Mouse (Mus musculus): ENCODE measurements around the gene Rbfox1. TPM values are rescaled to one million over a fixed set of nuclear protein-coding genes. Genes with fewer than 3 reads are reported as not detected.

The Rbfox1 gene
- polyA plus RNA-seq, 1 experiment from 2014 or later: 4.6 TPM

DNA sequence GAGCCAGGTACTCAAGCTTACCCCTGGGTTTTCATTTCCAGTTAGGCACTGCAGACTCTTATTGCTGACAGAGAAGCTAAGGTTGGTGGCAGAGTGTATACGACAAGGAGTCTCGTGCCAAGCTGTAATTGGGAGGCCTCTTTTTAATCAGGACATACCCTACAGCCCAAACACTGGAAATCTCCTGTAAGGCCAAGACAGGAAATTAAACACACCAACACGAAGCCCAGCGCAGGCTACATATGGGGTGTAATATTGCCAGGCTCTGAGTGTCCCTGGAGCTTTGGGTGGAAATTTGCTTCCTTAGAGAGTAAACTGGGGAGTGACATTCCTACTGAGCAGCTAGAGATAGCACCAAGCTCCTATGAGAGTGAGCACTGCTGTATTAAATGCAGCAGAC, 279.3 kb downstream of the Rbfox1 start:
- 82% methylated on average over 4 of the region's 4 CpGs for WGBS
- Histone ChIP-seq H3K27me3 (ENCODE audit: control insufficient read depth, insufficient read depth, low read length) (no peaks in the 10 kb centered on the region), H3K9ac (ENCODE audit: low read length) (no peak overlapping the region), H3K4me2 (ENCODE audit: low read depth, low read length, severe bottlenecking) (no peak overlapping the region), H3K27ac (ENCODE audit: low read depth, low read length) (no peak overlapping the region), H3K4me1 (replicated peaks; ENCODE audit: control insufficient read depth, insufficient read depth, low read length) (no peaks in the 10 kb centered on the region), H3K36me3 (ENCODE audit: control insufficient read depth, insufficient read depth, low read length) (no peaks in the 10 kb centered on the region), H3K4me3 (ENCODE audit: low read depth, low read length) (no peak overlapping the region), H3K9me3 (ENCODE audit: control insufficient read depth, low read length) (no peaks in the 10 kb centered on the region)
- DNase-seq (ENCODE audit: low spot score) (no peak), ATAC-seq (replicated peaks; ENCODE audit: low FRiP score) (no peak)

GRCm38 (mm10) chr16:6169346-6169745, 284.2 kb downstream of the Rbfox1 start:
- no peak overlapping the region for H3K9ac ChIP-seq (ENCODE audit: low read length)
- H3K4me1 ChIP-seq (replicated peaks; ENCODE audit: control insufficient read depth, insufficient read depth, low read length): no peaks in the 10 kb centered on the region
- 91% methylated on average over 5 of the region's 5 CpGs for WGBS
- no peaks in the 10 kb centered on the region for H3K27me3 ChIP-seq (ENCODE audit: control insufficient read depth, insufficient read depth, low read length)
- no peaks in the 10 kb centered on the region for H3K9me3 ChIP-seq (ENCODE audit: control insufficient read depth, low read length)
- no peak overlapping the region for H3K27ac ChIP-seq (ENCODE audit: low read depth, low read length)
- no peak for DNase-seq (ENCODE audit: low spot score)
- no peak for ATAC-seq (replicated peaks; ENCODE audit: low FRiP score)
- no peak overlapping the region for H3K4me3 ChIP-seq (ENCODE audit: low read depth, low read length)
- H3K4me2 ChIP-seq (ENCODE audit: low read depth, low read length, severe bottlenecking): no peak overlapping the region
- no peaks in the 10 kb centered on the region for H3K36me3 ChIP-seq (ENCODE audit: control insufficient read depth, insufficient read depth, low read length)

DNA sequence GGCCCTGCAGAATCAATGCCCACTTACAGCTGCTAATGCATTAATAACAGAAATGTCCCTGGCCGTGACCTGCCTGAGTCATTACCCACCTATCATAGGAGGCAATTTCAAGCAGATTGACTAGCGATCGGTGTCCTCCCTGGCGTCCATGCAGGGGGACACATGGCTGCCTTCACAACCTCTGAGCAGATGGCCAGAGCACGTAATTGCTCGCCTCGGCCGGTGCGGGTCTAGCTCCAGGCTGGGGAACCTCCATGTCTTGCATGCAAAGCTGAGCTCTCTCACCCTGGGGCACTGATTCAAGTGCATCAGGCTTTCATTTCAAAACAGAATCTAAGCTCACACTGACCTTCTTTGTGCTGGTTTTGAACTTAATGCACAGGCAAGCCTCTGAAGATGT, 295.7 kb downstream of the Rbfox1 start:
- ATAC-seq (replicated peaks; ENCODE audit: low FRiP score) (no peak), DNase-seq (ENCODE audit: low spot score) (no peak)
- H3K36me3 ChIP-seq (ENCODE audit: control insufficient read depth, insufficient read depth, low read length): no peaks in the 10 kb centered on the region
- H3K4me3 ChIP-seq (ENCODE audit: low read depth, low read length): no peak overlapping the region
- H3K4me1 ChIP-seq (replicated peaks; ENCODE audit: control insufficient read depth, insufficient read depth, low read length): no peaks in the 10 kb centered on the region
- no peak overlapping the region for H3K9ac ChIP-seq (ENCODE audit: low read length)
- 89% methylated on average over 9 of the region's 9 CpGs for WGBS
- no peak overlapping the region for H3K27ac ChIP-seq (ENCODE audit: low read depth, low read length)
- no peaks in the 10 kb centered on the region for H3K27me3 ChIP-seq (ENCODE audit: control insufficient read depth, insufficient read depth, low read length)
- no peaks in the 10 kb centered on the region for H3K9me3 ChIP-seq (ENCODE audit: control insufficient read depth, low read length)
- H3K4me2 ChIP-seq (ENCODE audit: low read depth, low read length, severe bottlenecking): no peak overlapping the region

GRCm38 (mm10) chr16:6182329-6182728, 297.2 kb downstream of the Rbfox1 start:
- H3K4me1 ChIP-seq (replicated peaks; ENCODE audit: control insufficient read depth, insufficient read depth, low read length): no peaks in the 10 kb centered on the region
- no peak for DNase-seq (ENCODE audit: low spot score)
- no peaks in the 10 kb centered on the region for H3K9me3 ChIP-seq (ENCODE audit: control insufficient read depth, low read length)
- no peak overlapping the region for H3K4me2 ChIP-seq (ENCODE audit: low read depth, low read length, severe bottlenecking)
- no peaks in the 10 kb centered on the region for H3K27me3 ChIP-seq (ENCODE audit: control insufficient read depth, insufficient read depth, low read length)
- ATAC-seq (replicated peaks; ENCODE audit: low FRiP score): no peak
- no peak overlapping the region for H3K4me3 ChIP-seq (ENCODE audit: low read depth, low read length)
- H3K9ac ChIP-seq (ENCODE audit: low read length): no peak overlapping the region
- no peak overlapping the region for H3K27ac ChIP-seq (ENCODE audit: low read depth, low read length)
- no peaks in the 10 kb centered on the region for H3K36me3 ChIP-seq (ENCODE audit: control insufficient read depth, insufficient read depth, low read length)

- Histone ChIP-seq H3K27ac (ENCODE audit: low read depth, low read length) (no peak overlapping the region), H3K4me1 (replicated peaks; ENCODE audit: control insufficient read depth, insufficient read depth, low read length) (no peaks in the 10 kb centered on the region), H3K9ac (ENCODE audit: low read length) (no peak overlapping the region), H3K36me3 (ENCODE audit: control insufficient read depth, insufficient read depth, low read length) (no peaks in the 10 kb centered on the region), H3K4me3 (ENCODE audit: low read depth, low read length) (no peak overlapping the region), H3K4me2 (ENCODE audit: low read depth, low read length, severe bottlenecking) (no peak overlapping the region), H3K9me3 (ENCODE audit: control insufficient read depth, low read length) (no peaks in the 10 kb centered on the region), H3K27me3 (ENCODE audit: control insufficient read depth, insufficient read depth, low read length) (no peaks in the 10 kb centered on the region)
- ATAC-seq (replicated peaks; ENCODE audit: low FRiP score) (no peak), DNase-seq (ENCODE audit: low spot score) (no peak)
- WGBS: 77% methylated on average over 2 of the region's 2 CpGs
Observed at GRCm38 (mm10) chr16:6192358-6192757, 307.2 kb downstream of the Rbfox1 start.

DNA sequence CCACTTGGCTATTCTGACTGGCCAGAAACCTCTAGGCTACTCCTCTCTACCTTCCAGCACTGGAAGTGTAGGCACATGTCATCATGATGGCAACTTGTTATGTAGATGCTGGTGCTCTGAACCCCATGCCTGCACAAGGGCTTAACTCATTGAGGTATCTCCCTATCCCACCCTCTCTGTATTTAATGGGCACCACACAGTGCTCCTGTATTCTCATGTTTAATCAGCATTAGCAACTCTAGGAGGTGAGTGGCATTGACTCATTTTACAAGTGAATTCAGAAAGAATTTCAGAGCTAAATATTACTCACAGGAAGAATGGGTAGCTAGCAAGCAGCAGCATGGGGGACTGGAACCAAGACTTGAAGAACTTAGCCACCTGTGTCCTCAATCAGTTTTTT, 321.3 kb downstream of the Rbfox1 start:
- ATAC-seq (replicated peaks; ENCODE audit: low FRiP score) (no peak), DNase-seq (ENCODE audit: low spot score) (no peak)
- no peak overlapping the region for H3K9ac ChIP-seq (ENCODE audit: low read length)
- no peaks in the 10 kb centered on the region for H3K36me3 ChIP-seq (ENCODE audit: control insufficient read depth, insufficient read depth, low read length)
- H3K4me3 ChIP-seq (ENCODE audit: low read depth, low read length): no peak overlapping the region
- H3K4me2 ChIP-seq (ENCODE audit: low read depth, low read length, severe bottlenecking): no peak overlapping the region
- no peaks in the 10 kb centered on the region for H3K9me3 ChIP-seq (ENCODE audit: control insufficient read depth, low read length)
- H3K27me3 ChIP-seq (ENCODE audit: control insufficient read depth, insufficient read depth, low read length): no peaks in the 10 kb centered on the region
- no peak overlapping the region for H3K27ac ChIP-seq (ENCODE audit: low read depth, low read length)
- H3K4me1 ChIP-seq (replicated peaks; ENCODE audit: control insufficient read depth, insufficient read depth, low read length): no peaks in the 10 kb centered on the region

GRCm38 (mm10) chr16:6212916-6213315, 327.8 kb downstream of the Rbfox1 start:
- no peak for ATAC-seq (replicated peaks; ENCODE audit: low FRiP score)
- H3K27ac ChIP-seq (ENCODE audit: low read depth, low read length): peak overlapping the region; percentile 2; the same call in 1 of the 2 replicates
- H3K9ac ChIP-seq (ENCODE audit: low read length): no peak overlapping the region

GRCm38 (mm10) chr16:6227449-6227848, 342.3 kb downstream of the Rbfox1 start:
- H3K9me3 ChIP-seq (ENCODE audit: control insufficient read depth, low read length): no peaks in the 10 kb centered on the region
- H3K27me3 ChIP-seq (ENCODE audit: control insufficient read depth, insufficient read depth, low read length): no peaks in the 10 kb centered on the region
- ATAC-seq (replicated peaks; ENCODE audit: low FRiP score): no peak
- H3K4me3 ChIP-seq (ENCODE audit: low read depth, low read length): no peak overlapping the region
- no peaks in the 10 kb centered on the region for H3K4me1 ChIP-seq (replicated peaks; ENCODE audit: control insufficient read depth, insufficient read depth, low read length)
- WGBS: 78% methylated on average over 6 of the region's 6 CpGs
- H3K27ac ChIP-seq (ENCODE audit: low read depth, low read length): no peak overlapping the region
- no peak overlapping the region for H3K9ac ChIP-seq (ENCODE audit: low read length)
- no peak overlapping the region for H3K4me2 ChIP-seq (ENCODE audit: low read depth, low read length, severe bottlenecking)
- no peaks in the 10 kb centered on the region for H3K36me3 ChIP-seq (ENCODE audit: control insufficient read depth, insufficient read depth, low read length)
- no peak for DNase-seq (ENCODE audit: low spot score)

More at GRCm38 (mm10) chr16:6212916-6213315, 327.8 kb downstream of the Rbfox1 start:
- H3K4me1 ChIP-seq (replicated peaks; ENCODE audit: control insufficient read depth, insufficient read depth, low read length): no peaks in the 10 kb centered on the region
- no peak overlapping the region for H3K4me3 ChIP-seq (ENCODE audit: low read depth, low read length)
- H3K36me3 ChIP-seq (ENCODE audit: control insufficient read depth, insufficient read depth, low read length): no peaks in the 10 kb centered on the region
- H3K4me2 ChIP-seq (ENCODE audit: low read depth, low read length, severe bottlenecking): no peak overlapping the region
- H3K9me3 ChIP-seq (ENCODE audit: control insufficient read depth, low read length): no peaks in the 10 kb centered on the region
- WGBS: 26% methylated on average over 3 of the region's 3 CpGs
- H3K27me3 ChIP-seq (ENCODE audit: control insufficient read depth, insufficient read depth, low read length): no peaks in the 10 kb centered on the region
- DNase-seq (ENCODE audit: low spot score): no peak

DNA sequence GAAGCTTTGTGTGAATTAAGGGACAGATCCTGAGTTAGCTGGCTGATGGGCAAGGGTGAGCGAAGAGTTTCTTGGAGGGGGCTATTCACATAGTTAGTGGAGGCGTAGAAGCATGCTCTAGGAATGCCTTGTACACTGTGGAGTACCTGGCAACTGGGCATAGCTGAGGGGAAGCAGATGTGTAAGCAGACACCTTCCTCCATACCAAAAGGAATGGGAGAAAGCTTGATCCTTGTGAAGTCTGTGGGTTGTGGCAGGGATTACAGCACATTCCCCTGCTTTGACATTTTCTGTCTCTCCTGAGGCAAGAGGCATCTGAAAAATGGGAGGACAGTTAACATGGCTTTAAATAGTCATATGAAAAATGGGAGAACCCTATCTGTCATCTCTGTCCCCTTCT, 347.8 kb downstream of the Rbfox1 start:
- WGBS: 93% methylated on average over 2 of the region's 2 CpGs
- H3K27ac ChIP-seq (ENCODE audit: low read depth, low read length): no peak overlapping the region
- DNase-seq (ENCODE audit: low spot score): no peak
- no peaks in the 10 kb centered on the region for H3K9me3 ChIP-seq (ENCODE audit: control insufficient read depth, low read length)
- H3K4me2 ChIP-seq (ENCODE audit: low read depth, low read length, severe bottlenecking): no peak overlapping the region
- H3K9ac ChIP-seq (ENCODE audit: low read length): no peak overlapping the region
- no peaks in the 10 kb centered on the region for H3K4me1 ChIP-seq (replicated peaks; ENCODE audit: control insufficient read depth, insufficient read depth, low read length)
- ATAC-seq (replicated peaks; ENCODE audit: low FRiP score): no peak
- H3K27me3 ChIP-seq (ENCODE audit: control insufficient read depth, insufficient read depth, low read length): no peaks in the 10 kb centered on the region
- H3K4me3 ChIP-seq (ENCODE audit: low read depth, low read length): no peak overlapping the region
- no peaks in the 10 kb centered on the region for H3K36me3 ChIP-seq (ENCODE audit: control insufficient read depth, insufficient read depth, low read length)

Data from forebrain, embryonic 11.5 days (tissue).